Mouse (Mus musculus): ENCODE measurements around the gene Eif3l. TPM values are rescaled to one million over a fixed set of nuclear protein-coding genes. Genes with fewer than 3 reads are reported as not detected.

The Eif3l gene
- polyA plus RNA-seq, 1 experiment: 112 TPM

GRCm38 (mm10) chr15:79100391-79100790 lies 25.4 kb downstream of the Eif3l start:
- Histone ChIP-seq H3K4me3 (replicated peaks; ENCODE audit: control insufficient read depth, low read depth, low read length) (no peak overlapping the region), H3K4me1 (ENCODE audit: control insufficient read depth, insufficient read depth, low read length) (no peaks in the 10 kb centered on the region), H3K27ac (ENCODE audit: control insufficient read depth, insufficient read depth, low read depth, low read length, poor library complexity) (no peak overlapping the region)
- TF ChIP-seq CTCF (IDR thresholded peaks at IDR 0.05; ENCODE audit: control insufficient read depth, insufficient read depth, low read length) (no peak), POLR2A (IDR thresholded peaks at IDR 0.05; ENCODE audit: borderline replicate concordance, control insufficient read depth, low read depth, low read length) (no peak)
- 78% methylated on average over 4 of the region's 4 CpGs for WGBS

DNA sequence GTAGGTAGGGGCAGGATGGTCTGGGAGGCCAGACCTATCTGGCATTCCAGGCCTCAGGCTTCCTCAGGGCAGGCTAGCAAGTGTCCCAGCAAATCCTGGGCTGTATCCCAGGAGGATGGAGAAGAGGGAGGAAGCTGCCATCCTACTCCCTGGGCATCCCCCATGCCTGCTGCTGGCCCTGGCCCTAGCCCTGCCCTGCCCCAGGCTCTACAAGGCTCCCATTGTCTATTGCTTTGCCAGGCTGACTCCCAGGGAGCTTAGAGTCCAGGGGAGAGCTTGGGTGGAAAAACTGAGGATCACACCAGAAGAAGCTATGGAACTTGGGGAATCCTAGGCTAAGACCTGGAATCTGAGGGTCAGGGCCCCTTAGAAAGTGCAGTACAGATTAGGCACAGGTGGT lies 26.6 kb downstream of the Eif3l start:
- no peaks in the 10 kb centered on the region for H3K4me1 ChIP-seq (ENCODE audit: control insufficient read depth, insufficient read depth, low read length)
- no peak for TF ChIP-seq CTCF (IDR thresholded peaks at IDR 0.05; ENCODE audit: control insufficient read depth, insufficient read depth, low read length)
- no peak for TF ChIP-seq POLR2A (IDR thresholded peaks at IDR 0.05; ENCODE audit: borderline replicate concordance, control insufficient read depth, low read depth, low read length)

DNA sequence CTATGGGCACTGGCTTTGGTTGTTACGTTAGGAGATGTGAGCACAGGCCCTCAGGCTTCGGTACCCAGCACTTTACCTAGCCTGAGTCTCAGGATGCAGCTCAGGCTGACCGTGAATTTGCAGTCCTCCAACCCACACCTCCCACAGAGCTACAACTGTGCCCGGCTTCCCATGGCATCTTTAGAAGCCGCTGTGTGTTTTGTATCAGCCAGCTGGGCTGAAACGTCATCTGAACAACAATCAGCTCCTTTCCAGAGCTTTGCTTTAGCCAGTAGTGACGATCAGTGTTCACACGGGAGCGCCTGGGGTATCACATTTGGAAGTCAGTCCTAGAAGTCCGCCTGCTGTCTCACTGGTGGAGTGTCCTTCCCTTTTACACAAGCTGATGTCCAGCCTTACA lies 28.3 kb downstream of the Eif3l start:
- no peak overlapping the region for H3K4me3 ChIP-seq (replicated peaks; ENCODE audit: control insufficient read depth, low read depth, low read length)
- 85% methylated on average over 10 of the region's 10 CpGs for WGBS
- no peak overlapping the region for H3K27ac ChIP-seq (ENCODE audit: control insufficient read depth, insufficient read depth, low read depth, low read length, poor library complexity)
- TF ChIP-seq CTCF (IDR thresholded peaks at IDR 0.05; ENCODE audit: control insufficient read depth, insufficient read depth, low read length) (no peak), POLR2A (IDR thresholded peaks at IDR 0.05; ENCODE audit: borderline replicate concordance, control insufficient read depth, low read depth, low read length) (no peak)
- no peaks in the 10 kb centered on the region for H3K4me1 ChIP-seq (ENCODE audit: control insufficient read depth, insufficient read depth, low read length)

More for the DNA sequence above, 26.6 kb downstream of the Eif3l start:
- Histone ChIP-seq H3K27ac (ENCODE audit: control insufficient read depth, insufficient read depth, low read depth, low read length, poor library complexity) (no peak overlapping the region), H3K4me3 (replicated peaks; ENCODE audit: control insufficient read depth, low read depth, low read length) (no peak overlapping the region)

- WGBS: 57% methylated on average over 2 of the region's 2 CpGs
Measured at GRCm38 (mm10) chr15:79105804-79106203, 30.8 kb downstream of the Eif3l start.

DNA sequence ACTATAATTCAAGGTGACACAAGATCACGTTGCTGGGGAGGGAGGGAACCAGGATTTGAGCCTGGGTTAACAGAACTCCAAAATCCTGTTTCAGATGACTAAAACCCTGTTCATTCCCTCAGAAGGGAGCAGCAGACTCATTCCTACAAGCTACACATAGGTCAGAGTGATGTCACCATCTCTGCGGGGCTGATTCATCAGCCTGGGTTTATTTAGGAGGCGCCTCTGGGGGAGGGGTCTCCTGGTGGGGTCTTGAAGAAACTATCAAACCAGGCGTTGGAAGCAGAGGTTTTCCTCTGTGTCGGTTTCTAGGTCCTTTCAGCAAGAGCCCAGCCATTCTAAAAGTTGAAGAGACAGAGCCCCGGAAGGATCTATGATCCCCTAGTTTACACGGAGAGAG lies 33.0 kb downstream of the Eif3l start:
- no peaks in the 10 kb centered on the region for H3K4me1 ChIP-seq (ENCODE audit: control insufficient read depth, insufficient read depth, low read length)
- WGBS: 54% methylated on average over 7 of the region's 7 CpGs
- no peak overlapping the region for H3K4me3 ChIP-seq (replicated peaks; ENCODE audit: control insufficient read depth, low read depth, low read length)
- no peak overlapping the region for H3K27ac ChIP-seq (ENCODE audit: control insufficient read depth, insufficient read depth, low read depth, low read length, poor library complexity)
- TF ChIP-seq CTCF (IDR thresholded peaks at IDR 0.05; ENCODE audit: control insufficient read depth, insufficient read depth, low read length) (no peak), POLR2A (IDR thresholded peaks at IDR 0.05; ENCODE audit: borderline replicate concordance, control insufficient read depth, low read depth, low read length) (no peak)

More at GRCm38 (mm10) chr15:79105804-79106203, 30.8 kb downstream of the Eif3l start:
- TF ChIP-seq POLR2A (IDR thresholded peaks at IDR 0.05; ENCODE audit: borderline replicate concordance, control insufficient read depth, low read depth, low read length): no peak
- no peak for TF ChIP-seq CTCF (IDR thresholded peaks at IDR 0.05; ENCODE audit: control insufficient read depth, insufficient read depth, low read length)
- H3K4me1 ChIP-seq (ENCODE audit: control insufficient read depth, insufficient read depth, low read length): no peaks in the 10 kb centered on the region
- no peak overlapping the region for H3K4me3 ChIP-seq (replicated peaks; ENCODE audit: control insufficient read depth, low read depth, low read length)
- no peak overlapping the region for H3K27ac ChIP-seq (ENCODE audit: control insufficient read depth, insufficient read depth, low read depth, low read length, poor library complexity)

- TF ChIP-seq CTCF (IDR thresholded peaks at IDR 0.05; ENCODE audit: control insufficient read depth, insufficient read depth, low read length): no peak
- TF ChIP-seq POLR2A (IDR thresholded peaks at IDR 0.05; ENCODE audit: borderline replicate concordance, control insufficient read depth, low read depth, low read length): peak; percentile 48; the same call in 1 of the 2 replicates
- Histone ChIP-seq H3K27ac (ENCODE audit: control insufficient read depth, insufficient read depth, low read depth, low read length, poor library complexity) (peak within 1 kb of the TSS; percentile 87), H3K4me1 (ENCODE audit: control insufficient read depth, insufficient read depth, low read length) (no peaks in the 10 kb centered on the region), H3K4me3 (replicated peaks; ENCODE audit: control insufficient read depth, low read depth, low read length) (peak within 1 kb of the TSS; percentile 78)
- under 1% methylated on average over 82 of the region's 85 CpGs for WGBS
Measured at GRCm38 (mm10) chr15:79108421-79109320, 33.7 kb downstream of the Eif3l start, which contains the start of gene Micall1. Micall1 (plus strand) TSS chr15:79108898.

DNA sequence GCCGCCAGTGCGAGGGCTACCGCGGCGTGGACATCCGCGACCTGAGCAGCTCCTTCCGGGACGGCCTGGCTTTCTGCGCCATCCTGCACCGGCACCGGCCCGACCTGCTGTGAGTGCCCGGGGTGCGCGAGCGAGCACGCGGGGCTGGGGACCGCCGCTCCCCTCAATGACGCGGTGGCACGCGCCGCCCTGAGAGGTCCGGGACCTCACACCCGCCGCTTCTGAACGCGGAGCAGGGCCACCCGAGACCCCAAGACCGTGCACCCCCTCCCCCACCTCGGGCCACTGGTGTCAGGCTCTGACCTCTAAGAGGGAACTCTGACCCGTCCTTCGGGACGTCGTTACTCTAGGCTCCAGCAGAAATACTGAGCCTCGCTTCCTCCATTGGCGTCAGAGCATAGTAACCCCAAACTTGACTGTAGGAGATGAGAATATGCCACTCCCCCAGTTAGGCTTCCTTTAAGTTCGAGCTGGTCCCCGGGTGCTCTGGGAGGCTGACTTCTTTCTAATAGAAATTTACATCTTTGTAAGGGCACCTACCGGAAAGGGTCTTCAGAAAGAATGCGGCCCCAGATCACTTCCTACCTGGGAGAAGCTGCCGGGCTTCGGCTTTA lies 34.4 kb downstream of the Eif3l start:
- Histone ChIP-seq H3K4me3 (replicated peaks; ENCODE audit: control insufficient read depth, low read depth, low read length) (peak overlapping the region; percentile 78), H3K27ac (ENCODE audit: control insufficient read depth, insufficient read depth, low read depth, low read length, poor library complexity) (peak overlapping the region; percentile 87), H3K4me1 (ENCODE audit: control insufficient read depth, insufficient read depth, low read length) (no peaks in the 10 kb centered on the region)
- TF ChIP-seq POLR2A (IDR thresholded peaks at IDR 0.05; ENCODE audit: borderline replicate concordance, control insufficient read depth, low read depth, low read length): no peak
- TF ChIP-seq CTCF (IDR thresholded peaks at IDR 0.05; ENCODE audit: control insufficient read depth, insufficient read depth, low read length): no peak
- under 1% methylated on average over 46 of the region's 46 CpGs for WGBS

GRCm38 (mm10) chr15:79110031-79110430 lies 35.1 kb downstream of the Eif3l start:
- 16% methylated on average over 9 of the region's 9 CpGs for WGBS
- H3K27ac ChIP-seq (ENCODE audit: control insufficient read depth, insufficient read depth, low read depth, low read length, poor library complexity): no peak overlapping the region
- peak overlapping the region; percentile 32 for H3K4me3 ChIP-seq (replicated peaks; ENCODE audit: control insufficient read depth, low read depth, low read length)
- H3K4me1 ChIP-seq (ENCODE audit: control insufficient read depth, insufficient read depth, low read length): no peaks in the 10 kb centered on the region
- no peak for TF ChIP-seq POLR2A (IDR thresholded peaks at IDR 0.05; ENCODE audit: borderline replicate concordance, control insufficient read depth, low read depth, low read length)
- TF ChIP-seq CTCF (IDR thresholded peaks at IDR 0.05; ENCODE audit: control insufficient read depth, insufficient read depth, low read length): no peak

All from bone marrow, adult 2 months (tissue).